Comparison of ENCODE assay signal across 25 mouse cellular contexts in genomic region chr12:118263878-118264277, GRCm38 (mm10). TPM values are rescaled to one million over a fixed set of nuclear protein-coding genes. Genes with fewer than 3 reads are reported as not detected.
A peak's percentile ranks its signal among the peaks of the same experiment; 100 is the strongest.
DNase-seq lines count a peak whose midpoint lies in the region; ATAC-seq and TF ChIP-seq lines count a peak whose summit lies in the region.
"Had no signal": no experiment of that assay in that cellular context is flagged by ENCODE, and none has a peak within 500 bp of the region (broad histone marks: within the 10 kb centered on the region; RNA-seq: fewer than 3 reads in every experiment).

No protein-coding gene starts in this region.

- TF ChIP-seq CTCF in lung, embryonic 14.5 days (IDR thresholded peaks at IDR 0.05; ENCODE audit: low read depth) = no peak

- peak; percentile 81 for ATAC-seq in lung, embryonic 14.5 days (ENCODE audit: insufficient read depth)
- peak; percentile 85 for ATAC-seq in lung, embryonic 16.5 days (ENCODE audit: low read depth)
- ATAC-seq: forebrain, embryonic 14.5 days; forebrain, embryonic 16.5 days had no signal

- H3K4me2 ChIP-seq in lung, embryonic 14.5 days = no peak overlapping the region
- no peak overlapping the region for H3K4me2 ChIP-seq in lung, embryonic 16.5 days (ENCODE audit: low read depth, low read length)
- H3K4me2 ChIP-seq: embryonic facial prominence, embryonic 13.5 days; embryonic facial prominence, embryonic 15.5 days; forebrain, embryonic 12.5 days had no signal

- WGBS in lung, embryonic 14.5 days = 14% methylated on average over 1 of the region's 1 CpGs
- 18% methylated on average over 1 of the region's 1 CpGs for WGBS in lung, embryonic 16.5 days

- peak; percentile 59 for DNase-seq in lung, embryonic 14.5 days
- DNase-seq in lung, postnatal 4 days = no peak
- no peak for DNase-seq in lung, postnatal 25 days (ENCODE audit: low spot score)
- DNase-seq in R1 (ENCODE audit: low read depth, low spot score) (peak; percentile 6), ZHBTc4 (ENCODE audit: low read depth, low spot score) (peak; percentile 4)
- DNase-seq in right cerebral cortex, postnatal 36 days (ENCODE audit: low spot score in 2 of 2) = no peak
- no peak for DNase-seq in thymus, postnatal 4 days
- DNase-seq: adrenal gland, adult 2 months; adrenal gland, postnatal 10 days; adrenal gland, postnatal 25 days; cerebellum, adult 11 months; cerebellum, adult 18-20 months; cerebellum, adult 8-10 months; cerebellum, adult 9-11 months; cerebellum, postnatal 14 days; cerebellum, postnatal 36 days; embryo, embryonic 11 days had no signal

- H3K9ac ChIP-seq in lung, embryonic 14.5 days = no peak overlapping the region
- H3K9ac ChIP-seq in lung, embryonic 16.5 days (ENCODE audit: low read length) = no peak overlapping the region
- H3K9ac ChIP-seq: embryonic facial prominence, embryonic 13.5 days; embryonic facial prominence, embryonic 15.5 days; forebrain, embryonic 12.5 days had no signal

- H3K27me3 ChIP-seq in lung, embryonic 14.5 days (ENCODE audit: insufficient read depth, low read length) = no peaks in the 10 kb centered on the region
- no peaks in the 10 kb centered on the region for H3K27me3 ChIP-seq in lung, embryonic 16.5 days (ENCODE audit: control insufficient read depth, insufficient read depth, low read depth, low read length)
- H3K27me3 ChIP-seq: embryonic facial prominence, embryonic 13.5 days; embryonic facial prominence, embryonic 15.5 days; forebrain, embryonic 12.5 days had no signal

- H3K9me3 ChIP-seq in lung, embryonic 14.5 days (ENCODE audit: low read depth, low read length) = no peaks in the 10 kb centered on the region
- H3K9me3 ChIP-seq in lung, embryonic 16.5 days (ENCODE audit: control insufficient read depth, low read length) = no peaks in the 10 kb centered on the region
- H3K9me3 ChIP-seq: embryonic facial prominence, embryonic 13.5 days; embryonic facial prominence, embryonic 15.5 days; forebrain, embryonic 10.5 days; forebrain, embryonic 12.5 days had no signal

- H3K4me3 ChIP-seq in lung, embryonic 14.5 days (ENCODE audit: low read depth, low read length) = no peak overlapping the region
- no peak overlapping the region for H3K4me3 ChIP-seq in lung, embryonic 16.5 days (ENCODE audit: low read length)
- H3K4me3 ChIP-seq: embryonic facial prominence, embryonic 13.5 days; embryonic facial prominence, embryonic 15.5 days; erythroblast, embryonic 14.5 days; forebrain, embryonic 10.5 days; forebrain, embryonic 12.5 days had no signal

- no peaks in the 10 kb centered on the region for H3K4me1 ChIP-seq in lung, embryonic 14.5 days (ENCODE audit: insufficient read depth)
- no peaks in the 10 kb centered on the region for H3K4me1 ChIP-seq in lung, embryonic 16.5 days (replicated peaks; ENCODE audit: control insufficient read depth, insufficient read depth, low read length)
- H3K4me1 ChIP-seq: embryonic facial prominence, embryonic 13.5 days; embryonic facial prominence, embryonic 15.5 days; forebrain, embryonic 10.5 days; forebrain, embryonic 12.5 days had no signal

- no peak overlapping the region for H3K27ac ChIP-seq in lung, embryonic 14.5 days (ENCODE audit: low read depth)
- H3K27ac ChIP-seq in lung, embryonic 16.5 days (ENCODE audit: low read length) = peak overlapping the region; percentile 45; the same call in 1 of the 2 replicates
- H3K27ac ChIP-seq: embryonic facial prominence, embryonic 13.5 days; embryonic facial prominence, embryonic 15.5 days; forebrain, embryonic 10.5 days; forebrain, embryonic 12.5 days had no signal

- H3K36me3 ChIP-seq in lung, embryonic 14.5 days (ENCODE audit: insufficient read depth) = no peaks in the 10 kb centered on the region
- no peaks in the 10 kb centered on the region for H3K36me3 ChIP-seq in lung, embryonic 16.5 days (ENCODE audit: control insufficient read depth, insufficient read depth, low read length)
- H3K36me3 ChIP-seq: embryonic facial prominence, embryonic 15.5 days had no signal

RNA-seq across cellular contexts. Expression of gene Sp4, which starts 37.4 kb away (rescaled TPM):
- polyA plus RNA-seq in lung, embryonic 14.5 days (2014; fragmentation: Nextera tagmentation; extraction: Ambion mirVana) = 11.4 and 12.0 TPM in 2 replicates
- 8.0 and 8.8 TPM in 2 replicates for polyA plus RNA-seq in lung, embryonic 16.5 days (2015; fragmentation: Nextera tagmentation; extraction: Ambion mirVana)

Comparison
In these comparisons a context has a peak if more than half of its experiments do, and no peak if none do; other contexts are left out.
1. DNase-seq: peak in lung, embryonic 14.5 days (single experiment), R1 (single experiment) and ZHBTc4 (single experiment); none in lung, postnatal 4 days (0 of 2), lung, postnatal 25 days (single experiment), right cerebral cortex, postnatal 36 days (0 of 2) and thymus, postnatal 4 days (single experiment).